Mouse (Mus musculus) lung, embryonic 16.5 days (tissue): Measurements from ENCODE around the gene Wdtc1. TPM values are rescaled to one million over a fixed set of nuclear protein-coding genes. Genes with fewer than 3 reads are reported as not detected.

Source experiments
- ATAC-seq: fragments of 200-750 bp; cut with Nextera tagmentation; 2 replicates; pipeline ENCODE4 v1.8.0; 2017; ENCODE audit warnings: low read depth, mild to moderate bottlenecking, moderate library complexity
- H3K27ac ChIP-seq: fragments of 300-500 bp; sonication (generic); 2 replicates; pipeline ENCODE4 v1.5.1; 2014; ENCODE audit warnings: mild to moderate bottlenecking, control low read depth, low read length
- H3K27me3 ChIP-seq: fragments of 300-500 bp; sonication (generic); 2 replicates; pipeline ENCODE4 v1.6.1; 2014; ENCODE audit warnings: low read depth, low read length, mixed read lengths; ENCODE audit not compliant: control insufficient read depth, insufficient read depth
- H3K36me3 ChIP-seq: fragments of 300-500 bp; sonication (generic); 2 replicates; pipeline ENCODE4 v1.6.1; 2014; ENCODE audit warnings: low read length; ENCODE audit not compliant: control insufficient read depth, insufficient read depth
- H3K4me1 ChIP-seq: fragments of 300-500 bp; sonication (generic); replicated peaks from 2 replicates; pipeline ENCODE4 v1.6.1; 2014; ENCODE audit warnings: low read length, mixed read lengths; ENCODE audit not compliant: control insufficient read depth, insufficient read depth
- H3K4me2 ChIP-seq: fragments of 300-500 bp; sonication (generic); 2 replicates; pipeline ENCODE4 v1.6.1; 2014; ENCODE audit warnings: low read depth, low read length, control low read depth
- H3K4me3 ChIP-seq: fragments of 300-500 bp; sonication (generic); 2 replicates; pipeline ENCODE4 v1.5.1; 2014; ENCODE audit warnings: mild to moderate bottlenecking, low read length, control low read depth
- H3K9ac ChIP-seq: fragments of 300-500 bp; sonication (generic); 2 replicates; pipeline ENCODE4 v1.6.1; 2014; ENCODE audit warnings: low read length, control low read depth
- H3K9me3 ChIP-seq: fragments of 300-500 bp; sonication (generic); 2 replicates; pipeline ENCODE4 v1.6.1; 2016; ENCODE audit warnings: low read length; ENCODE audit not compliant: control insufficient read depth
- WGBS: fragments of 180-500 bp; shearing (Covaris S2); extraction: QIAGEN DNeasy Blood & Tissue Kit; methylation state at CpG from one replicate; pipeline ENCODE4 v1.1.7; 2014; 5-methylcytosine and 5-hydroxymethylcytosine counted together
- polyA plus RNA-seq: library from polyadenylated mRNA; unstranded; fragments of >200 nt; fragmentation: Nextera tagmentation; extraction: Ambion mirVana; gene quantifications from 2 replicates; pipeline ENCODE4 v1.2.1, GENCODE M21; 2015

Wdtc1 gene
- polyA plus RNA-seq, 1 experiment from 2014 or later: 11.8 TPM

GRCm38 (mm10) chr4:133282656-133283055, 70.6 kb downstream of the Wdtc1 start:
- Histone ChIP-seq H3K27me3 (no peaks in the 10 kb centered on the region), H3K27ac (no peak overlapping the region), H3K9me3 (no peaks in the 10 kb centered on the region), H3K4me3 (no peak overlapping the region), H3K9ac (no peak overlapping the region), H3K4me2 (no peak overlapping the region), H3K4me1 (peaks cover 11% of the 10 kb centered on the region; the same call in 1 of the 2 replicates), H3K36me3 (no peaks in the 10 kb centered on the region)
- ATAC-seq: no peak
- WGBS: 23% methylated on average over 4 of the region's 4 CpGs

GRCm38 (mm10) chr4:133281951-133282481, 71.3 kb downstream of the Wdtc1 start:
- ATAC-seq: no peak
- Histone ChIP-seq H3K4me1 (peaks cover 11% of the 10 kb centered on the region; the same call in 1 of the 2 replicates), H3K36me3 (no peaks in the 10 kb centered on the region), H3K9ac (peak overlapping the region; percentile 17), H3K9me3 (no peaks in the 10 kb centered on the region), H3K27ac (0 out of 2 replicates have a peak overlapping the region, but pooled peaks have one; percentile 55), H3K4me2 (no peak overlapping the region), H3K4me3 (no peak overlapping the region), H3K27me3 (no peaks in the 10 kb centered on the region)
- 17% methylated on average over 5 of the region's 5 CpGs for WGBS

- 23% methylated on average over 7 of the region's 7 CpGs for WGBS
- Histone ChIP-seq H3K9me3 (no peaks in the 10 kb centered on the region), H3K27me3 (no peaks in the 10 kb centered on the region), H3K9ac (no peak overlapping the region), H3K4me3 (no peak overlapping the region), H3K27ac (peak overlapping the region; percentile 55; the same call in 1 of the 2 replicates), H3K4me1 (peaks cover 15% of the 10 kb centered on the region), H3K36me3 (no peaks in the 10 kb centered on the region), H3K4me2 (no peak overlapping the region)
- no peak for ATAC-seq
Observed at GRCm38 (mm10) chr4:133281513-133281912, 71.8 kb downstream of the Wdtc1 start.

- Histone ChIP-seq H3K27me3 (no peaks in the 10 kb centered on the region), H3K4me2 (peak overlapping the region; percentile 68), H3K36me3 (no peaks in the 10 kb centered on the region), H3K4me3 (no peak overlapping the region), H3K9me3 (no peaks in the 10 kb centered on the region), H3K27ac (no peak overlapping the region; the same call in 1 of the 2 replicates), H3K9ac (no peak overlapping the region), H3K4me1 (peaks cover 25% of the 10 kb centered on the region)
- no peak for ATAC-seq
- WGBS: 77% methylated on average over 3 of the region's 3 CpGs
Observed at GRCm38 (mm10) chr4:133278482-133278881, 74.8 kb downstream of the Wdtc1 start.

- Histone ChIP-seq H3K4me1 (peaks cover 25% of the 10 kb centered on the region), H3K27me3 (no peaks in the 10 kb centered on the region), H3K27ac (peak overlapping the region; percentile 88), H3K36me3 (no peaks in the 10 kb centered on the region), H3K4me3 (peak overlapping the region; percentile 75), H3K9me3 (no peaks in the 10 kb centered on the region), H3K4me2 (peak overlapping the region; percentile 68), H3K9ac (peak overlapping the region; percentile 85)
- ATAC-seq: peak; percentile 30; the same call in 1 of the 2 replicates
- 22% methylated on average over 6 of the region's 6 CpGs for WGBS
Observed at GRCm38 (mm10) chr4:133278067-133278466, 75.2 kb downstream of the Wdtc1 start.

GRCm38 (mm10) chr4:133277104-133278026, 75.9 kb downstream of the Wdtc1 start, which contains the start of gene Tmem222:
Gene Tmem222 (minus strand): TSS chr4:133277792.
- no peaks in the 10 kb centered on the region for H3K36me3 ChIP-seq
- H3K4me2 ChIP-seq: peak within 1 kb of the TSS; percentile 68
- H3K27me3 ChIP-seq: no peaks in the 10 kb centered on the region
- peaks cover 25% of the 10 kb centered on the region for H3K4me1 ChIP-seq
- peak within 1 kb of the TSS; percentile 75 for H3K4me3 ChIP-seq
- H3K9ac ChIP-seq: peak within 1 kb of the TSS; percentile 85
- peak within 1 kb of the TSS; percentile 88 for H3K27ac ChIP-seq
- peak; percentile 96 for ATAC-seq
- under 1% methylated on average over 73 of the region's 73 CpGs for WGBS
- no peaks in the 10 kb centered on the region for H3K9me3 ChIP-seq

GRCm38 (mm10) chr4:133270929-133271328, 82.4 kb downstream of the Wdtc1 start:
- Histone ChIP-seq H3K36me3 (peaks cover 29% of the 10 kb centered on the region), H3K27me3 (no peaks in the 10 kb centered on the region), H3K9me3 (no peaks in the 10 kb centered on the region), H3K4me1 (peaks cover 4% of the 10 kb centered on the region; the same call in 1 of the 2 replicates), H3K4me2 (no peak overlapping the region), H3K27ac (no peak overlapping the region), H3K4me3 (no peak overlapping the region), H3K9ac (no peak overlapping the region)
- no peak for ATAC-seq
- 85% methylated on average over 9 of the region's 9 CpGs for WGBS

- Histone ChIP-seq H3K4me3 (no peak overlapping the region), H3K36me3 (peaks cover 41% of the 10 kb centered on the region), H3K4me1 (no peaks in the 10 kb centered on the region), H3K27ac (no peak overlapping the region), H3K9me3 (no peaks in the 10 kb centered on the region), H3K9ac (no peak overlapping the region), H3K27me3 (no peaks in the 10 kb centered on the region), H3K4me2 (no peak overlapping the region)
- no peak for ATAC-seq
- 85% methylated on average over 3 of the region's 3 CpGs for WGBS
Observed at GRCm38 (mm10) chr4:133269596-133269995, 83.7 kb downstream of the Wdtc1 start.

GRCm38 (mm10) chr4:133268931-133269330, 84.3 kb downstream of the Wdtc1 start:
- H3K36me3 ChIP-seq: peaks cover 45% of the 10 kb centered on the region
- H3K9ac ChIP-seq: no peak overlapping the region
- no peaks in the 10 kb centered on the region for H3K9me3 ChIP-seq
- no peak overlapping the region for H3K27ac ChIP-seq
- H3K27me3 ChIP-seq: no peaks in the 10 kb centered on the region
- no peak overlapping the region for H3K4me2 ChIP-seq
- no peak for ATAC-seq
- WGBS: 87% methylated on average over 3 of the region's 3 CpGs
- H3K4me3 ChIP-seq: no peak overlapping the region
- H3K4me1 ChIP-seq: no peaks in the 10 kb centered on the region
